Mouse (Mus musculus): ENCODE measurements at regions not wholly inside any gene's neighbourhood (a gene's known extent, or its start where the extent isn't known, plus 50 kb on each side); places are given as distances from the start of the nearest gene placed in this dataset.

GRCm38 (mm10) chr12:71526623-71527022 is 216.9 kb downstream of the Dact1 start:
- TF ChIP-seq CTCF (conservative IDR thresholded peaks at IDR 0.05; ENCODE audit: low read length): no peak
- no peak for TF ChIP-seq NANOG (IDR thresholded peaks at IDR 0.05; ENCODE audit: borderline replicate concordance, low read length)
- no peak for TF ChIP-seq POU5F1 (IDR thresholded peaks at IDR 0.05; ENCODE audit: borderline replicate concordance, low read length)
